Mouse (Mus musculus) MEL (cell line): ENCODE measurements around the gene Gstt3.

Experiments
- POLR2A ChIP-seq, 2 experiments: IDR thresholded peaks; 2 replicates each; pipeline ENCODE4 v1.6.1; 2011 to 2012; ENCODE audit warnings: low read length in 2 of 2, mild to moderate bottlenecking in 2 of 2, control low read depth in 1 of 2, improper control_type of control experiment in 1 of 2, low read depth in 1 of 2, moderate library complexity in 1 of 2; ENCODE audit not compliant: control insufficient read depth in 1 of 2, insufficient read depth in 1 of 2, poor library complexity in 1 of 2
- RAD21 ChIP-seq: IDR thresholded peaks from 2 replicates; pipeline ENCODE4 v1.6.1; 2011; ENCODE audit warnings: mild to moderate bottlenecking, low read depth, low read length, improper control_type of control experiment
- UBTF ChIP-seq: IDR thresholded peaks from 2 replicates; pipeline ENCODE4 v1.6.1; 2012; ENCODE audit warnings: low read depth, mild to moderate bottlenecking, inconsistent platforms, low read length, improper control_type of control experiment, moderate library complexity, borderline replicate concordance; ENCODE audit not compliant: insufficient read depth
- ZC3H11A ChIP-seq: IDR thresholded peaks from 2 replicates; pipeline ENCODE4 v1.6.1; 2012; ENCODE audit warnings: low read depth, mild to moderate bottlenecking, inconsistent platforms, low read length, improper control_type of control experiment

- TF ChIP-seq POLR2A (IDR thresholded peaks at IDR 0.05; ENCODE audit: control insufficient read depth in 1 of 2, insufficient read depth in 1 of 2, low read depth in 1 of 2, low read length in 2 of 2, poor library complexity in 1 of 2) (no peak), UBTF (no peak), ZC3H11A (no peak), RAD21 (no peak)
Measured at GRCm38 (mm10) chr10:75777885-75778284, 3.3 kb downstream of the Gstt3 start.
